Mouse (Mus musculus): Measurements from ENCODE around the gene Prrg2. TPM values are rescaled to one million over a fixed set of nuclear protein-coding genes. Genes with fewer than 3 reads are reported as not detected.
"Not testable (repeated sequence)": the region's sequence is repeated elsewhere in the genome, so short reads cannot be mapped to it uniquely, and the experiment has no call there.

Prrg2 gene
- total RNA-seq, 2 experiments from 2014 or later: 17.9 to 18.6 TPM

- no peak for DNase-seq (ENCODE audit: low spot score in 2 of 2)
Measured at GRCm38 (mm10) chr7:45037720-45038361, 24.6 kb downstream of the Prrg2 start.

GRCm38 (mm10) chr7:45036702-45037101, 25.8 kb downstream of the Prrg2 start:
- DNase-seq (ENCODE audit: low spot score in 2 of 2): no peak

GRCm38 (mm10) chr7:45035631-45036030, 26.8 kb downstream of the Prrg2 start:
- DNase-seq (ENCODE audit: low spot score in 2 of 2): no peak

GRCm38 (mm10) chr7:45033722-45034359, 28.6 kb downstream of the Prrg2 start:
- no peak for DNase-seq (ENCODE audit: low spot score in 2 of 2)

- no peak for DNase-seq (ENCODE audit: low spot score in 2 of 2)
Measured at GRCm38 (mm10) chr7:45030857-45031256, 31.6 kb downstream of the Prrg2 start.

GRCm38 (mm10) chr7:45029995-45030394, 32.5 kb downstream of the Prrg2 start:
- no peak for DNase-seq (ENCODE audit: low spot score in 2 of 2)

GRCm38 (mm10) chr7:45028351-45028750, 34.1 kb downstream of the Prrg2 start:
- no peak for DNase-seq (ENCODE audit: low spot score in 2 of 2)

GRCm38 (mm10) chr7:45027761-45028160, 34.7 kb downstream of the Prrg2 start:
- no peak for DNase-seq (ENCODE audit: low spot score in 2 of 2)

GRCm38 (mm10) chr7:45026256-45026655, 36.2 kb downstream of the Prrg2 start:
- no peak for DNase-seq (ENCODE audit: low spot score in 2 of 2)

- DNase-seq (ENCODE audit: low spot score in 2 of 2): no peak
Measured at GRCm38 (mm10) chr7:45025601-45026220, 36.8 kb downstream of the Prrg2 start.

GRCm38 (mm10) chr7:45024281-45025248, 37.9 kb downstream of the Prrg2 start:
- no peak for DNase-seq (ENCODE audit: low spot score in 2 of 2)

- not testable (repeated sequence) for DNase-seq (ENCODE audit: low spot score in 2 of 2)
Measured at GRCm38 (mm10) chr7:45023711-45024110, 38.8 kb downstream of the Prrg2 start.

- DNase-seq (ENCODE audit: low spot score in 2 of 2): no peak
Measured at GRCm38 (mm10) chr7:45020225-45020624, 42.3 kb downstream of the Prrg2 start.

GRCm38 (mm10) chr7:45019031-45019571, 43.4 kb downstream of the Prrg2 start:
- DNase-seq (ENCODE audit: low spot score in 2 of 2): no peak

- DNase-seq (ENCODE audit: low spot score in 2 of 2): peak; percentile 59 to 80
Measured at GRCm38 (mm10) chr7:45017242-45018061, 45.0 kb downstream of the Prrg2 start, which contains the start of gene Rras. Gene Rras (plus strand): TSS chr7:45017961.

GRCm38 (mm10) chr7:45016761-45017160, 45.7 kb downstream of the Prrg2 start:
- DNase-seq (ENCODE audit: low spot score in 2 of 2): no peak

GRCm38 (mm10) chr7:45015957-45016612, 46.4 kb downstream of the Prrg2 start, which contains the start of gene Scaf1:
Gene Scaf1 (minus strand): TSS chr7:45016363.
- DNase-seq (ENCODE audit: low spot score in 2 of 2): peak; percentile 92 to 96

GRCm38 (mm10) chr7:45015344-45015956, 47.0 kb downstream of the Prrg2 start:
- no peak for DNase-seq (ENCODE audit: low spot score in 2 of 2)

- DNase-seq (ENCODE audit: low spot score in 2 of 2): no peak
Measured at GRCm38 (mm10) chr7:45014096-45014451, 48.4 kb downstream of the Prrg2 start.
